Mouse (Mus musculus) heart, embryonic 15.5 days (tissue): Measurements from ENCODE around the gene Enpp3. TPM values are rescaled to one million over a fixed set of nuclear protein-coding genes. Genes with fewer than 3 reads are reported as not detected.

Experiments
- ATAC-seq: fragments of 200-750 bp; cut with Nextera tagmentation; replicated peaks from 2 replicates; pipeline ENCODE4 v1.8.0; 2017; ENCODE audit warnings: low read depth, moderate TSS enrichment; ENCODE audit not compliant: insufficient number of reproducible peaks, insufficient read depth, low FRiP score
- H3K27ac ChIP-seq: fragments of 300-500 bp; sonication (generic); 2 replicates; pipeline ENCODE4 v1.5.1; 2015; ENCODE audit warnings: mild to moderate bottlenecking, inconsistent platforms
- H3K27me3 ChIP-seq: fragments of 300-500 bp; sonication (generic); 2 replicates; pipeline ENCODE4 v1.6.1; 2015; ENCODE audit warnings: inconsistent platforms
- H3K36me3 ChIP-seq: fragments of 300-500 bp; sonication (generic); 2 replicates; pipeline ENCODE4 v1.6.1; 2015; ENCODE audit warnings: mild to moderate bottlenecking, inconsistent platforms
- H3K4me1 ChIP-seq: fragments of 300-500 bp; sonication (generic); replicated peaks from 2 replicates; pipeline ENCODE4 v1.6.1; 2015; ENCODE audit warnings: inconsistent platforms
- H3K4me2 ChIP-seq: fragments of 300-500 bp; sonication (generic); 2 replicates; pipeline ENCODE4 v1.6.1; 2015; ENCODE audit warnings: inconsistent platforms, mild to moderate bottlenecking, moderate library complexity
- H3K4me3 ChIP-seq: fragments of 300-500 bp; sonication (generic); 2 replicates; pipeline ENCODE4 v1.5.1; 2015; ENCODE audit warnings: mild to moderate bottlenecking, inconsistent platforms
- H3K9ac ChIP-seq: fragments of 300-500 bp; sonication (generic); 2 replicates; pipeline ENCODE4 v1.6.1; 2015; ENCODE audit warnings: mild to moderate bottlenecking, inconsistent platforms
- H3K9me3 ChIP-seq: fragments of 300-500 bp; sonication (generic); replicated peaks from 2 replicates; pipeline ENCODE4 v1.6.1; 2016; ENCODE audit warnings: inconsistent platforms
- WGBS: fragments of 180-500 bp; shearing (Covaris S2); methylation state at CpG from one replicate; pipeline ENCODE4 v1.1.7; 2015; ENCODE audit warnings: mixed read lengths; 5-methylcytosine and 5-hydroxymethylcytosine counted together
- polyA plus RNA-seq: library from polyadenylated mRNA; unstranded; fragments of >200 nt; fragmentation: Nextera tagmentation; extraction: Ambion mirVana; gene quantifications from 2 replicates; pipeline ENCODE4 v1.2.1, GENCODE M21; 2015

Gene Enpp3
- 3.8 and 4.3 TPM in 2 replicates for polyA plus RNA-seq

DNA sequence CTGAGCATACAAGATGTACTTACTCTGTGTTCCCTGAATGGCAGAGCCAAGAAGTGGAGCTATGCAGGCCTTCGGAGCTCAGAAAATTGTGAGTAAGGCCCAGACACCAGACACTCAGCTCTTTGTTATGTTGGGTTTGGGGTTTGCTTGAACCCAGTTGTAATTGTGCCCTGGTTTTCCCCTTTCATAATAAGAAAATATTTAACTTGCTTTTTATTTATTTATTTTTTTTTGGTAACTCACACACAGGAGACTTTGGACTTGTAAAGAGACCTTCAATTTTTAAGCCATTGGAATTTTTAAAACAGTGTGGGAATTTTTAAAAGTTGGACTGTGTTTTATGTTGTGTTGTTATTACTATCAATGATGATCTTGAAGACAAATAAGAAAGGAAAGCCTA is at the start of gene Enpp3:
Gene Enpp3, minus strand, starts transcription at position 148 of the 400 bp plus-strand sequence.
- no peak within 1 kb of the TSS for H3K9ac ChIP-seq
- no peak for ATAC-seq
- H3K27ac ChIP-seq: no peak within 1 kb of the TSS

DNA sequence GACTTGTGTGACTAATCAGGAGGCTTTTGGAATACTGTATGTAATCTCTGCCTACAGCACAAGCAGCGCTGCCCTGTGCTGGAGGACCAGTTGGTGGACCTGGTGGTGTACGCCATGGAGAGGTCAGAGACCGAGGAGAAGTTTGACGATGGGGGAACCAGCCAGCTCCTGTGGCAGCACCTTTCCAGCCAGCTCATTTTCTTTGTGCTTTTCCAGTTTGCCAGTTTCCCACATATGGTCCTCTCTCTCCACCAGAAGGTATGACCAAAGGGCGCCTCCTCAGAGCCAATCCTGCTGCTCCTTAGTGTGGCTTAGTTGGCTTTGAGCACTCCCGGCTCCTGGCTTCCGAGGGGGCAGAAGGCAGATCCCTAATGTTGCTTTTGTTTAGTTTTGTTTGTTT is 45.7 kb upstream of the Enpp3 start:
- no peaks in the 10 kb centered on the region for H3K27me3 ChIP-seq
- H3K9me3 ChIP-seq: no peaks in the 10 kb centered on the region
- 95% methylated on average over 7 of the region's 7 CpGs for WGBS
- no peak overlapping the region for H3K4me3 ChIP-seq
- peaks cover 65% of the 10 kb centered on the region for H3K36me3 ChIP-seq
- H3K9ac ChIP-seq: no peak overlapping the region
- no peaks in the 10 kb centered on the region for H3K4me1 ChIP-seq
- no peak overlapping the region for H3K4me2 ChIP-seq
- H3K27ac ChIP-seq: no peak overlapping the region
- no peak for ATAC-seq

More for the DNA sequence above, at the start of gene Enpp3:
- Histone ChIP-seq H3K4me2 (no peak within 1 kb of the TSS), H3K4me1 (no peaks in the 10 kb centered on the region), H3K36me3 (no peaks in the 10 kb centered on the region), H3K4me3 (no peak within 1 kb of the TSS), H3K9me3 (peaks cover 4% of the 10 kb centered on the region; the same call in 1 of the 2 replicates), H3K27me3 (no peaks in the 10 kb centered on the region)
- WGBS: 88% methylated on average over 1 of the region's 1 CpGs

DNA sequence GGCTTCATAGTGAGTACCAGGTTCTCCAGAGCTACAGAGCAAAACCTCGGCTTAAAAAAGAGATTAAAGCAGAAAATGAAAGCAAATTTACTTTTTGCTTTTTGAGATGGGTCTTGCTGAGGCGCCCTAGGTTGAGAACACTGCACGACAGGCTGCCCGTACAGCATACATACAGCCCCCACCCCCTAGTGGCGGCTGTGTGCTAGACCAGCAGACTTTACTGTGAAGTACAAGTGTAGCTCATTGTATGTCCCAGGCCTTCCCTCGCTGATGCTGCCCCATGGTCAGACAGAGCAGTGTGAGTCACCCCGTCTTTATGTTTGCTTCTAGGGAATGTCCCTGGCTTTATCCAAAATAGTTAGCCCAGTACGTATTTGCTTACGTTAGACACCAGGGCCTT is 43.4 kb upstream of the Enpp3 start:
- WGBS: 81% methylated on average over 9 of the region's 9 CpGs
- H3K27me3 ChIP-seq: no peaks in the 10 kb centered on the region
- H3K9ac ChIP-seq: no peak overlapping the region
- H3K36me3 ChIP-seq: peaks cover 67% of the 10 kb centered on the region
- H3K9me3 ChIP-seq: no peaks in the 10 kb centered on the region
- ATAC-seq: no peak
- no peak overlapping the region for H3K4me2 ChIP-seq
- H3K4me1 ChIP-seq: no peaks in the 10 kb centered on the region
- H3K4me3 ChIP-seq: no peak overlapping the region
- H3K27ac ChIP-seq: no peak overlapping the region

DNA sequence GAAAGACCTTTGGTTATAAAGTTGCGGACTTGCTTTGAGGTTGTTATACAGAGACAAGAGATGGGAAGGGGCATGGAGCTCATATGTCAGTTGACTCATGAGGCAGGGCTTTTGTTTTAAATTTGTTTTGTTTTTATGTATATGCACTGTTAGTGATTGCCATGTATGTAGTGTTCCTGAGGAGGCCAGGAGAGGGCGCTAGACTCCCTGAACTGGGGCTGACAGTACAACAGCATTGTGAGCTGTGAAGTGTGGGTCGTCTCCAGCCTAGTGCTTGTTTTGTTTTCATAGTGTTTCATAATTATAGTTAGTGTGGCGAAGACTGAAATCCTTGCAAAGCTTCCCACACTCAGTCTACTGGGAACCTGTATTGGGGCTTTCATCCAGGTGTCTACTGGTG is 31.0 kb upstream of the Enpp3 start:
- no peak overlapping the region for H3K27ac ChIP-seq
- no peak overlapping the region for H3K4me3 ChIP-seq
- H3K27me3 ChIP-seq: no peaks in the 10 kb centered on the region
- no peak overlapping the region for H3K9ac ChIP-seq
- H3K4me1 ChIP-seq: peaks cover 6% of the 10 kb centered on the region
- no peak overlapping the region for H3K4me2 ChIP-seq
- H3K9me3 ChIP-seq: no peaks in the 10 kb centered on the region
- WGBS: 86% methylated on average over 4 of the region's 4 CpGs
- ATAC-seq: no peak
- peaks cover 64% of the 10 kb centered on the region for H3K36me3 ChIP-seq

DNA sequence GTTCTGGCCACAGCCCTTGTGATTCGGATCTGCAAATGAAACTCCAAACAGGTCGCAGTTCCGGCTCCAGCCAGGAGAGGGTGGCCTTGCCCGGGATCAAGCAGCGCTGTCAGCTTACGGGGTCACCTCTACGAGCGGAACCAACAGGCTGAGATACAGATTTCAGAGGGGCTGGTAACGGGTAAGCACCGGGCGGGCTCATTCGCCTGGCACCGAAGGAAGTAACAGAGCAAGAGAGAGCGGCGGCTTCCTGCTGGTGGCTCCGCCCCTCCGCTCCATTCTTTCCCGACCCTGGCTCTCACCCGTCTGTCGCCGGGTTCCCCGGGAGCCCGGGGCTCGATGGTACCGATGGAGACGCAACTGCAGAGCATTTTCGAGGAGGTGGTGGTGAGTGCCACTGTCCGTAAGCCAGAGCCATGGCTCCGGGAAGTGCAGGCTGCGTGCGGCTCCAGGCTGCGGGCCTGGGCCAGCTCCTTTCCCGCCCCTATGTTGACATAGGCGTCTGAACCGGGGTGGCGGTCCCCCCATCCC is 27.2 kb upstream of the Enpp3 start, which contains the start of gene Med23:
Gene Med23, plus strand, starts transcription at position 227 of the 531 bp plus-strand sequence.
- peak within 1 kb of the TSS; percentile 91 for H3K9ac ChIP-seq
- peak; percentile 100 for ATAC-seq
- peak within 1 kb of the TSS; percentile 38; the same call in 1 of the 2 replicates for H3K27ac ChIP-seq
- peaks cover 6% of the 10 kb centered on the region for H3K4me1 ChIP-seq
- no peaks in the 10 kb centered on the region for H3K9me3 ChIP-seq
- H3K36me3 ChIP-seq: peaks cover 30% of the 10 kb centered on the region
- H3K27me3 ChIP-seq: no peaks in the 10 kb centered on the region
- under 1% methylated on average over 36 of the region's 36 CpGs for WGBS
- peak within 1 kb of the TSS; percentile 86 for H3K4me3 ChIP-seq
- peak within 1 kb of the TSS; percentile 64 for H3K4me2 ChIP-seq

DNA sequence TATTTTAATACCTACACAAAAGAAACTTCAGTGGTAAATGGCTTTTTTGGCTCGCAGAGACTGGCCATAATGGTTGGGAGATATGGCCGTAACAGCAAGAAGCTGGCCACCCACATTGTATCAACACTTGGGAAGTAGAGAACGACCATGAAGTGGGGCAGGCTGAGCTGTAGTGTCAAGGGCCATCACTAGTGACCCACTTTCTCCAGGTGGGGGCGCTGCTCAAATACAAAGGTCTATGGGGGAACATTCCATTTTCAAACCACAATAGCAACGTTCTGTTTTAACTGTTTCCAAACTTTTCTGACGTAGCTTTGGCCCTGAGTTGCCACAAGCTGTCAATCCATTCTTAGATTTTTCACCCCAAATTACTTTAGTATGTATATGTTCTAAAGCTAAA is 21.8 kb upstream of the Enpp3 start:
- Histone ChIP-seq H3K27ac (no peak overlapping the region), H3K9ac (no peak overlapping the region), H3K4me1 (no peaks in the 10 kb centered on the region), H3K27me3 (no peaks in the 10 kb centered on the region), H3K9me3 (no peaks in the 10 kb centered on the region), H3K36me3 (no peaks in the 10 kb centered on the region), H3K4me2 (no peak overlapping the region), H3K4me3 (no peak overlapping the region)
- no peak for ATAC-seq
- 70% methylated on average over 6 of the region's 6 CpGs for WGBS

DNA sequence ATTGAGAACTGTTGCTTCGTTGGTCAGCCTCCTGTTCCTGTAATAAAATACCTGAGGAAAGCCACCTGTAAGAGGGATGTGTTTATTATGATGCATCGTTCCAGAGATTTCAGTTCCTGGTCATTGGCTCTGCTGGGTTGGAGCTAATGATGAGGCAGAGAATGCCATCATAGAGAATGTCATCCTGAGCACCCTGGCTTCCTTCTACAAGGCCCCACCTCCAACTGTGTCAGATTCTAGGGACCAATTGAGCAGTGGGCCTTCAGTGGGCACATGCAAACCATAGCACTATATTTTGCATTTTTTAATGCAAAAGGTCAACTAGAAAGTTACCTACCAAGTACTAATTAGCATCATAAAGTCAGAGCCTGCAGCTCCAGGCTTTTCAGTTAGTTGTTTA is 20.5 kb upstream of the Enpp3 start:
- Histone ChIP-seq H3K9ac (no peak overlapping the region), H3K9me3 (no peaks in the 10 kb centered on the region), H3K27ac (no peak overlapping the region), H3K27me3 (no peaks in the 10 kb centered on the region), H3K4me1 (no peaks in the 10 kb centered on the region), H3K4me2 (no peak overlapping the region), H3K36me3 (no peaks in the 10 kb centered on the region), H3K4me3 (no peak overlapping the region)
- no peak for ATAC-seq
- WGBS: 81% methylated on average over 2 of the region's 2 CpGs

DNA sequence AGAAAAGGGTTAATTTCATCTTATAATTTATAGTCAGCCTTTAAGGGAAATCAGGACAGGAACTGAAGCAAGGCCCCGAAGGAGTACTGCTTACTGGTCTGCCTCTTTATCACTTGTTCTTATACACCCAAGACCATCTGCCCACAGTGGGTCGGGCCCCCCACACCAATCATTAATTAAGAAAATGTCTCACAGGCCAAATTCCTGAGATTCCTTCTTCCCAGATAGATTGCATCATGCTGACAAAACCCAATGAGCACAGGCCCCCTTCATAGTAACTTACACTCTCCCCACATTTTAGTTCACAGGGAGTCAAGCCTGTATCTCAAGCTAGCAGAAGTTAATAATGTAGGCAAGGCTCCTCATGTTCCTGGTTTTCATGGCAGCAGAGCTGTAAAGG is 625 bp downstream of the Enpp3 start:
- H3K27me3 ChIP-seq: no peaks in the 10 kb centered on the region
- no peaks in the 10 kb centered on the region for H3K36me3 ChIP-seq
- H3K27ac ChIP-seq: no peak overlapping the region
- ATAC-seq: no peak
- 45% methylated on average over 2 of the region's 2 CpGs for whole genome bisulfite sequencing
- H3K4me3 ChIP-seq: no peak overlapping the region
- no peaks in the 10 kb centered on the region for H3K4me1 ChIP-seq
- no peak overlapping the region for H3K4me2 ChIP-seq
- H3K9me3 ChIP-seq: peaks cover 4% of the 10 kb centered on the region; the same call in 1 of the 2 replicates
- H3K9ac ChIP-seq: no peak overlapping the region

DNA sequence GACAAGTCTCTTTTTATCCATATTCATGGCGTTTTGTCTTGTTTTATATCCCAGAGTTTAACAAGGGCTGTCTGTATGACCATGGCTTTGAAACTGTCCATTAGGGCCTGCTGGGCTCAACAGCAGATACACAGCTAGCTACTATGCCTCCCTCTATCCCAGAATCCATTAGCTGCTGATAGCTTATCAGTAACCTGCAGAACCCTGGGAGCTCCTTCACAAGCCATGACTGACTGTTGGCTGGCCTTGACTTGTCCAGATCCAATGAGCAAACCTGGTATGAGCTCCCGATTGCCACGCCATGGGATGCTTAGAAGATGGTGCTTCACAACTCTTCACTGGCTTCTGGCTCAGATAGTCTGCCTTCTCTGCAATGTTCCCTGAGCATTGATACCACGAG is 1.8 kb downstream of the Enpp3 start:
- Histone ChIP-seq H3K4me1 (peaks cover 3% of the 10 kb centered on the region; the same call in 1 of the 2 replicates), H3K9ac (no peak overlapping the region), H3K4me3 (no peak overlapping the region), H3K4me2 (no peak overlapping the region), H3K27me3 (no peaks in the 10 kb centered on the region), H3K27ac (no peak overlapping the region), H3K9me3 (peaks cover 4% of the 10 kb centered on the region; the same call in 1 of the 2 replicates), H3K36me3 (no peaks in the 10 kb centered on the region)
- WGBS: 81% methylated on average over 4 of the region's 4 CpGs
- no peak for ATAC-seq

DNA sequence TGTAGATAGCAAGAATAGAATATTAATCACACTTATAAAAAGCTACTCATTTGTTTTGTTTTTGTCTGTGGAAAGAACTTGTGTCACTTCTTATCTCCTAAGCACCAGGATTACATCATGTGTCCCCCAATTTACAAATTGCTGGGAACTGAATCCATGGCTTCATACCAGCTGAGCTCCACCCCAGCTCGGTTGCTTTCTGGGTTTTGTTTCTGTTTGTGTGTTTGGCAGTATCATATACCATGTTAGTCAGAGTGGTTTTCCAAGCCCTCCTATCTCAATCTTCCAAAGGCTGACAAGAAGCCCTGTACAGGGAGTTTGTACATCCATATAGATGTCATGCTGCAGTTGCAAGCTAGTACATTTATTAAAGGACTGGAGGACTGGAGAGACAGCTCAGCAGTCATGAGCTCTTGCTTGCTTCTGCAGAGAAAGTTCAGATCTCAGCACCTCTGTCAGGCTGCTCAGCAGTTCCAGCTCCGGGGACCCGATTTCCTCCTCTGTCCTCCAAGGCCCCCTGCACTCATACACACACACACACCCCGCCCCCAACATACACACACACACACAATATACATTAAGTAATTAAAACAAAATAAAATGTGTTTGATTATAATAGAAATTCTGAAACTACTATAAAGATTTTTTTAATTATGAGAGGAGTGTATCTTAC is 6.1 kb downstream of the Enpp3 start:
- H3K4me2 ChIP-seq: peak overlapping the region; percentile 51
- H3K36me3 ChIP-seq: no peaks in the 10 kb centered on the region
- WGBS: 47% methylated on average over 4 of the region's 4 CpGs
- H3K27me3 ChIP-seq: no peaks in the 10 kb centered on the region
- no peak for ATAC-seq
- peaks cover 10% of the 10 kb centered on the region for H3K4me1 ChIP-seq
- peak overlapping the region; percentile 14 for H3K4me3 ChIP-seq
- H3K9ac ChIP-seq: no peak overlapping the region
- no peaks in the 10 kb centered on the region for H3K9me3 ChIP-seq
- H3K27ac ChIP-seq: no peak overlapping the region

DNA sequence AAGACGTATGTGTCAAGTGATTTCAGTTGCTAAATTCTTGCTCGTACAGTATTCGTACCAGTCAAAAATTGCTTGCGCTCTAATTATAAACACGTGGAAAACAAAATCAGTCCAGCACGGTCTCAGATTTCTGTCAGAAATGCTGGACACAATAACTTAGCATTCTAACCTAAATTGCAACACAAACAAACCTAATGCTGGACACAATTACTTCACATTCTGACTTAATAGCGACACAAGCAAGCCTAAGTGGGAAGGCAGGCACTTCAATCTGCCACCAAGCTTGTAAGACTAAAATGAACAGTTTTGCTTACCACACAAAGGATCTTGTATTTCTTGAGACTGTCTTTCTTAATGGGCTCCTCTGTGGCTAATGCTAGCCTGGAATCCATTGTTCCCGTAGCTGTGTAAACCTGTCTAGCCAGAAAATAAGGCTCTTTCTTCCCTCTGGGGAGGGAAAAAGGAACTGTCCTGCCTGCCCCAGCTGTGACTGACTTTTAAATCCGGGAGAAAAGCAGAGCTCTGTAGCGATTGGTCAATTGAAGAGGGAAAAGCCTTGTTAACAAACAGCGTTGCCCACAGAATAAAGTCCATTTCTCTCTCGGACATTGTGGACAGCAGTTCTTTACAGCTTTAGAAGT is 6.8 kb downstream of the Enpp3 start:
- no peaks in the 10 kb centered on the region for H3K9me3 ChIP-seq
- H3K9ac ChIP-seq: no peak overlapping the region
- H3K4me3 ChIP-seq: peak overlapping the region; percentile 14
- no peaks in the 10 kb centered on the region for H3K27me3 ChIP-seq
- H3K27ac ChIP-seq: peak overlapping the region; percentile 32; the same call in 1 of the 2 replicates
- ATAC-seq: no peak
- H3K4me2 ChIP-seq: peak overlapping the region; percentile 51
- H3K36me3 ChIP-seq: no peaks in the 10 kb centered on the region
- H3K4me1 ChIP-seq: peaks cover 10% of the 10 kb centered on the region
- 26% methylated on average over 12 of the region's 12 CpGs for whole genome bisulfite sequencing
